Mouse (Mus musculus) C2C12 (cell line): ENCODE data around the gene Kcnk12.

Experiments used
- CEBPB ChIP-seq: IDR thresholded peaks from one replicate; pipeline ENCODE4 v1.6.1; 2011; ENCODE audit warnings: low read depth, mild to moderate bottlenecking, control low read depth, moderate library complexity
- CTCF ChIP-seq: IDR thresholded peaks from one replicate; pipeline ENCODE4 v1.5.1; 2011; ENCODE audit not compliant: control insufficient read depth, insufficient read depth, insufficient read length
- FOSL1 ChIP-seq: IDR thresholded peaks from one replicate; pipeline ENCODE4 v1.8.0; 2011; ENCODE audit warnings: mild to moderate bottlenecking, low read length; ENCODE audit not compliant: poor library complexity, insufficient read depth, severe bottlenecking
- MAX ChIP-seq: IDR thresholded peaks from one replicate; pipeline ENCODE4 v1.6.1; 2011; ENCODE audit warnings: mild to moderate bottlenecking, control low read depth
- MYOD1 ChIP-seq: IDR thresholded peaks from one replicate; pipeline ENCODE4 v1.6.1; 2011; ENCODE audit warnings: low read depth; ENCODE audit not compliant: control insufficient read depth, insufficient read length
- MYOG ChIP-seq: IDR thresholded peaks from one replicate; pipeline ENCODE4 v1.6.1; 2011; ENCODE audit not compliant: control insufficient read depth, insufficient read length; ENCODE audit errors: extremely low read depth
- USF1 ChIP-seq: IDR thresholded peaks from one replicate; pipeline ENCODE4 v1.6.1; 2011; ENCODE audit warnings: low read depth, mild to moderate bottlenecking, control low read depth, moderate library complexity

GRCm38 (mm10) chr17:87792623-87793315 lies 5.0 kb downstream of the Kcnk12 start:
- TF ChIP-seq CTCF (no peak), MYOD1 (no peak), USF1 (no peak), CEBPB (no peak), MAX (no peak), MYOG (no peak), FOSL1 (no peak)
